Mouse (Mus musculus) small intestine, adult 2 months (tissue): Measurements from ENCODE around the gene Rgs9bp.

Experiments
- CTCF ChIP-seq: fragments of 200-500 bp; IDR thresholded peaks from 2 replicates; pipeline ENCODE4 v1.5.1; 2012; ENCODE audit warnings: low read depth, mild to moderate bottlenecking, control low read depth, inconsistent platforms, low read length, moderate library complexity, mixed read lengths; ENCODE audit not compliant: insufficient replicate concordance, insufficient read length; ENCODE audit errors: extremely low read depth
- POLR2A ChIP-seq: fragments of 200-500 bp; IDR thresholded peaks from 2 replicates; pipeline ENCODE4 v1.6.1; 2012; ENCODE audit warnings: low read depth, mild to moderate bottlenecking, control low read depth, inconsistent platforms, low read length, moderate library complexity

DNA sequence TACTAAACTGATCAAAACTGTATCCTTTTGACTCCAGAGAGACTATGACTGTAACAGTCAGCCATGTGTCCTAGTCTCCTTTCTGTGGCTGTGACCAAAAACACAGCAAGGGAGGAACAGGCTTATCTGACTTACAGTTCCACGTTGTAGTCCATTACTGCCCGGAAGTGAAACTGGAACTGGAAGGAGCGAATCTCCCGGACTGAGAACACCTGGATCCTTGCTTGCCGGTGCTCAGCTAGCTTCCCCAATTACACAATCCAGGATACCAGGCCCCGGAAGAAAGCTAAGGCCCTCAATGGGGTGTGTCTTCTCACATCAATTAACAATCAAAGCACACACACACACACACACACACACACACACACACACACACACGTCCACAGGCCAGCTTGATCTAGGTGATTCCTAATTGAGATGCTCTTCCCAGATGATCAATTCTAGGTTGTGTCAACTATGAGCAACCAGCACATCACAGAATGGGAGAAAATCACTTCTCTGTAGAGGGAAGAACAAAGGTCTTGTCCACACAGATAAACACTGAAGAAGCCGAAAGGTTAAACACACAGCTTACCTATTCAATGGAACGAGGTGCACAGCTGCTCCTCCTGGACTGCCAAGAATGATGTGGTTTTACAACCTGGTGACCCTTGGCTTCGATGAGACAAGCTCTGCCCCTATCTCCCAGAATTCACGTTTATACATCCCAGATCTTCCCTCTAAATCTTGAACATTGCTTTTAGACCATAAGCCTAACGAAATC lies 49.5 kb downstream of the Rgs9bp start:
- no peak for TF ChIP-seq CTCF
- no peak for TF ChIP-seq POLR2A
